Mouse (Mus musculus) midbrain, embryonic 12.5 days (tissue): ENCODE measurements at regions not wholly inside any gene's neighbourhood (a gene's known extent, or its start where the extent isn't known, plus 50 kb on each side); places are given as distances from the start of the nearest gene placed in this dataset.

Experiments used
- ATAC-seq: fragments of 200-750 bp; cut with Nextera tagmentation; 2 replicates; pipeline ENCODE4 v1.8.0; 2017; ENCODE audit warnings: low read depth, moderate TSS enrichment, moderate library complexity; ENCODE audit not compliant: low FRiP score
- H3K27ac ChIP-seq: fragments of 300-500 bp; sonication (generic); replicated peaks from 2 replicates; pipeline ENCODE4 v1.5.1; 2016; ENCODE audit warnings: mild to moderate bottlenecking
- H3K27me3 ChIP-seq: fragments of 300-500 bp; sonication (generic); 2 replicates; pipeline ENCODE4 v1.6.1; 2016; ENCODE audit warnings: mild to moderate bottlenecking
- H3K36me3 ChIP-seq: fragments of 300-500 bp; sonication (generic); 2 replicates; pipeline ENCODE4 v1.6.1; 2016
- H3K4me1 ChIP-seq: fragments of 300-500 bp; sonication (generic); 2 replicates; pipeline ENCODE4 v1.6.1; 2016
- H3K4me2 ChIP-seq: fragments of 300-500 bp; sonication (generic); replicated peaks from 2 replicates; pipeline ENCODE4 v1.6.1; 2016; ENCODE audit warnings: mild to moderate bottlenecking, moderate library complexity
- H3K4me3 ChIP-seq: fragments of 300-500 bp; sonication (generic); 2 replicates; pipeline ENCODE4 v1.5.1; 2016; ENCODE audit warnings: mild to moderate bottlenecking
- H3K9ac ChIP-seq: fragments of 300-500 bp; sonication (generic); replicated peaks from 2 replicates; pipeline ENCODE4 v1.6.1; 2016; ENCODE audit warnings: mild to moderate bottlenecking, moderate library complexity
- H3K9me3 ChIP-seq: fragments of 300-500 bp; sonication (generic); 2 replicates; pipeline ENCODE4 v1.6.1; 2016; ENCODE audit warnings: mild to moderate bottlenecking
- WGBS: fragments of 180-500 bp; shearing (Covaris S2); methylation state at CpG from one replicate; pipeline ENCODE4 v1.1.7; 2016; 5-methylcytosine and 5-hydroxymethylcytosine counted together

GRCm38 (mm10) chr2:170294657-170295056, 133.0 kb downstream of the Bcas1 start:
- no peaks in the 10 kb centered on the region for H3K4me1 ChIP-seq
- no peak for ATAC-seq
- 87% methylated on average over 12 of the region's 12 CpGs for WGBS
- no peak overlapping the region for H3K4me3 ChIP-seq
- H3K36me3 ChIP-seq: no peaks in the 10 kb centered on the region
- H3K27me3 ChIP-seq: peaks cover 7% of the 10 kb centered on the region; the same call in 1 of the 2 replicates
- no peak overlapping the region for H3K27ac ChIP-seq
- H3K4me2 ChIP-seq: no peak overlapping the region
- no peaks in the 10 kb centered on the region for H3K9me3 ChIP-seq
- no peak overlapping the region for H3K9ac ChIP-seq

- Histone ChIP-seq H3K27ac (no peak overlapping the region), H3K27me3 (peaks cover 7% of the 10 kb centered on the region; the same call in 1 of the 2 replicates), H3K36me3 (no peaks in the 10 kb centered on the region), H3K4me1 (peaks cover 19% of the 10 kb centered on the region), H3K4me3 (no peak overlapping the region), H3K4me2 (no peak overlapping the region), H3K9ac (no peak overlapping the region), H3K9me3 (no peaks in the 10 kb centered on the region)
- 41% methylated on average over 6 of the region's 6 CpGs for WGBS
- ATAC-seq: no peak
Measured at GRCm38 (mm10) chr2:170291841-170292655, 135.6 kb downstream of the Bcas1 start.

- 86% methylated on average over 9 of the region's 9 CpGs for WGBS
- Histone ChIP-seq H3K4me1 (peaks cover 24% of the 10 kb centered on the region), H3K9ac (no peak overlapping the region), H3K4me2 (no peak overlapping the region), H3K27ac (no peak overlapping the region), H3K9me3 (no peaks in the 10 kb centered on the region), H3K27me3 (peaks cover 7% of the 10 kb centered on the region; the same call in 1 of the 2 replicates), H3K4me3 (no peak overlapping the region), H3K36me3 (no peaks in the 10 kb centered on the region)
- no peak for ATAC-seq
Measured at GRCm38 (mm10) chr2:170289378-170289960, 138.2 kb downstream of the Bcas1 start.

DNA sequence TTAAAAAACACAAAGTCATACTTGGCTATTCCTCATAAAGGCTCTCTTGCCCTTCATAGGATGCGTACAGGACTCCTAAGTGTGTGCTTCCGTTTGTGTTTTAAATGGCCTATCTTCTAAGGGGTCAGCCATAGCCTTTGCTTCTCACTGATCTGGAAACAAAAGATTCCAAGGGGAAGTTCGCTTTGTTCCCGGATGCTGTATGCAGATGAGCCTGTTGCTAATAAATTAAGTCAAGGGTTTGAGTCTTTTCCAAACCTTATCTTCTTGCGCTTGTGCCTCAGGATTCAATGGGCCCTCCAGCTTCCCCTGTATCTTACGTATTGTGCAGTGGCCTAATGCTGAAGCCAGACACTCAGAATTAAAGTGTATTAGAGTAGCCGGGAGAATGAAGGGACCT, 138.9 kb downstream of the Bcas1 start:
- H3K36me3 ChIP-seq: no peaks in the 10 kb centered on the region
- peak overlapping the region; percentile 73 for H3K4me2 ChIP-seq
- peak overlapping the region; percentile 31; the same call in 1 of the 2 replicates for H3K9ac ChIP-seq
- no peak for ATAC-seq
- H3K4me1 ChIP-seq: peaks cover 24% of the 10 kb centered on the region
- no peaks in the 10 kb centered on the region for H3K9me3 ChIP-seq
- peak overlapping the region; percentile 36 for H3K27ac ChIP-seq
- no peak overlapping the region for H3K4me3 ChIP-seq
- peaks cover 7% of the 10 kb centered on the region; the same call in 1 of the 2 replicates for H3K27me3 ChIP-seq
- WGBS: 45% methylated on average over 7 of the region's 7 CpGs

GRCm38 (mm10) chr2:170288196-170288595, 139.4 kb downstream of the Bcas1 start:
- peaks cover 24% of the 10 kb centered on the region for H3K4me1 ChIP-seq

DNA sequence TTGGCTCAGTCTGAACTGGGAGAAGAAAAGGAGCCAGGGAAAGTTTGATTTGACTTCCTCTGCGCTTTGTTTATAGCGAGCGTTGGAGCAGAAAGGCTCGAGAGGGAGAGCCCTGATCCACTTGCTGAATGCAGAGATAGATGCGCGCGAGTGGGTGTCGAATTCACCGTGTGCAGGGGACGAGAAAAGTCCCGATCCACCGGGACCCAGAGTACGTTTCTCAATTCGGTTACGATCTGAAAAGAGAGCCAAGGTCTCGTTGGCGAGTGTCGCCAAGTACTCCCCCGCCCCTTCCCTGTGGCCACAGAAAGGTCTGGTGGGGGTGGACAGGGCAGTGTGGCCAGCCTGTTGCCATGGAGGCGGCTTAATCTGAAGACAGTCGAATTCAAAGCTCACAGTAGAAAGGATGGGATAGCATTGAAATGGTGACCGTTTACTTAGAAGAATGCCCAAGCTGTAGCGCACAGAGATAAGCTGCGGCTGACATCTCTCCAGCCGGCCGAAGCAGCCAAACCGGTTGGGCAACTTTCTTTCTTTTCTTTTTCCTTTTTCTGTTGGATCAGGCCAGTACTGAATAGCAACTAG, 139.5 kb upstream of the Zfp217 start:
- Histone ChIP-seq H3K36me3 (no peaks in the 10 kb centered on the region), H3K4me2 (peak overlapping the region; percentile 73), H3K9me3 (no peaks in the 10 kb centered on the region), H3K9ac (peak overlapping the region; percentile 50), H3K27ac (peak overlapping the region; percentile 82), H3K27me3 (peaks cover 4% of the 10 kb centered on the region; the same call in 1 of the 2 replicates), H3K4me3 (peak overlapping the region; percentile 37), H3K4me1 (peaks cover 27% of the 10 kb centered on the region)
- WGBS: under 1% methylated on average over 27 of the region's 27 CpGs
- ATAC-seq: peak; percentile 83

More at GRCm38 (mm10) chr2:170288196-170288595, 139.4 kb downstream of the Bcas1 start:
- Histone ChIP-seq H3K36me3 (no peaks in the 10 kb centered on the region), H3K27me3 (peaks cover 4% of the 10 kb centered on the region; the same call in 1 of the 2 replicates), H3K9me3 (no peaks in the 10 kb centered on the region), H3K4me3 (peak overlapping the region; percentile 22), H3K27ac (peak overlapping the region; percentile 36), H3K4me2 (peak overlapping the region; percentile 73), H3K9ac (peak overlapping the region; percentile 31)
- ATAC-seq: 0 out of 2 replicates have a peak, but pooled peaks have one; percentile 17
- 5% methylated on average over 11 of the region's 11 CpGs for WGBS

DNA sequence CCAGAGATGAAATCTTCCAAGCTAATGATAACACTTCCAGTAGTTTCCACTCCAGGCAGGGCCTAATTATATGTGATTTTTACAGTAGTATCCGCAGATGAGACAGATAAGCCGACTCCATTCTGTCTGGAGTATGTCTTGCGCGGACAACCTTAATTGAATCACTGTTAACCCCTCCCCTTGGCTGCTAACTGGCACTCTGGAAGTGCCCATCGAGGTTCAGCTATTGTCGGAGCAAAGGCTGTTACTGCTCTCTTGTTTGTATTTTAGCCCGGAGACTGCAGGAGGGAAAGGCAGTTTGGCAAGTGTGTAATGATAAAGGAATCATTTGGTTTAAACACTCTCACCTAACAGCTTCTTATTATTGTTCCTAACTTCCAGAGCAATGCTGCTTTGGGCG, 138.9 kb upstream of the Zfp217 start:
- ATAC-seq: no peak
- Histone ChIP-seq H3K9me3 (no peaks in the 10 kb centered on the region), H3K4me3 (no peak overlapping the region; the same call in 1 of the 2 replicates), H3K27me3 (peaks cover 4% of the 10 kb centered on the region; the same call in 1 of the 2 replicates), H3K27ac (peak overlapping the region; percentile 82), H3K4me2 (peak overlapping the region; percentile 73), H3K36me3 (no peaks in the 10 kb centered on the region), H3K4me1 (peaks cover 29% of the 10 kb centered on the region), H3K9ac (no peak overlapping the region)
- 3% methylated on average over 8 of the region's 8 CpGs for WGBS

DNA sequence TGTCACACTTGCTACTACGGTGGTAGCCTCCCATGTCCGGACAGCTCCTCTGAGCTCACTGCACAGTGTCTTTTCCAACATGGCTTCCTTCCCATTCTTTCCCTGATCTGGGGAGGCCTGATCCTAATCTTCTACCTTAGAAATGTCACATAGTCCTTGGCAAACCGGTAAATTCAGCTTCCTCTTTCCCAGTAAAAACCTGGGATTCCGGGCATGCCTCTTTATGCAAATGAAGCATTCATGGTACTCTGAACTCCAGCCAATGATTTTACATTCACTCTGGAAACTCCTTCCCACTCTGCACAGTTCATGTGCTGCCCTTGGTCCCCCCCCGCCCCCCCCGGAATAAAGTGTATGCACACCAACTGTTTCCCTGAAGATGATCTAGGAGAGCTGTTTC, 134.6 kb upstream of the Zfp217 start:
- no peak for ATAC-seq
- Histone ChIP-seq H3K4me3 (no peak overlapping the region), H3K4me1 (peaks cover 14% of the 10 kb centered on the region), H3K27ac (no peak overlapping the region), H3K9me3 (no peaks in the 10 kb centered on the region), H3K27me3 (no peaks in the 10 kb centered on the region), H3K4me2 (no peak overlapping the region), H3K9ac (no peak overlapping the region), H3K36me3 (no peaks in the 10 kb centered on the region)
- 65% methylated on average over 6 of the region's 6 CpGs for WGBS

DNA sequence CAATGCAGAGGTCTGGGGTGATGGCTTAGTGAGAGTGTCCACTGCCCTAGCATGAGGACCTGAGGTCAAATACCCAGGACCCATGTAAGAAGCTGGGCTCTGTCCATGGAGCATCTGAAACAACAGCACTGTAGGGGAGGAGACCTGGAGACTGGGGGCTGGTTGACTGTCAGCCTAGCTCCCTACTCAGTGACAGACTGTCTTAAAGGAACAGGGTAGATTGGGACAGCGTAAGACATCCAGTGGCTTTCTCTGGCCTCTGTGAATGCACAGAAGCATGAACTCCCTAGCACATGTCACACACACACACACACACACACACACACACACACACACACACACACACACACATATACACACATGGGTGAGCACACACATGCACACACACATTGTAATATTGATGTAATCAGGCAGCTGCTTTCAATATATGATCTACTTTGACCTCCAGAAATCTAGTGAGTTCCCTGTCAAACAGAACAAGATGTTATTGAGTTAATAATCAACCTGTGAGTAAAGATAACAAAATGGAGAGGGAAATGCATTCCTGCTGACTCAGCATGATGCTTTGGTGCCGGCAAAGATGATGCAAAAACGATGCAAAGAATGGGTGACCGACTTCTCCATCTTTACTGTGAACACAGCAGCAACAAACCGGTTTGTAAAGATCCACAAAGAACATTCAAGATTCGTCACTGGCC, 133.6 kb upstream of the Zfp217 start:
- H3K4me2 ChIP-seq: no peak overlapping the region
- no peaks in the 10 kb centered on the region for H3K9me3 ChIP-seq
- no peak overlapping the region for H3K27ac ChIP-seq
- H3K36me3 ChIP-seq: no peaks in the 10 kb centered on the region
- ATAC-seq: no peak
- H3K4me3 ChIP-seq: no peak overlapping the region
- 86% methylated on average over 6 of the region's 6 CpGs for WGBS
- H3K9ac ChIP-seq: no peak overlapping the region
- peaks cover 4% of the 10 kb centered on the region; the same call in 1 of the 2 replicates for H3K4me1 ChIP-seq
- H3K27me3 ChIP-seq: no peaks in the 10 kb centered on the region

DNA sequence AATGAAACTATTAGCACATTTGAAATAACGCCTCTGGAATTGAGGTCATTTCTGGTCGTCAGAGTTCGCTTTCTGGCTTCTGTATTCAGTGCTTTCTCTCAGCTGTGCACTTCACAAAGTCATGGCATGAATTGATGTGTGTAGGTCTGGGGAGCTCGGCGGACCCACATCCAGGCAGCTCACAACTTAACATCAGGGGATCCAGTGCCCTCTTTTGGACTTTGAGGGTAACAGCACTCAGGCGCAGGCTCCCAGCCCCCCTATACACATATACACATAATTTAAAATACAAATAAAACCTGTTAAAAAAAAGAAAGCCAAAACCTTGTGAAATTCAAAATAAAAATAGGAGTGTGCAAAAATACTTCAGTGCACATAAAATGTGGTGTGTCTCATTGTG, 132.8 kb upstream of the Zfp217 start:
- H3K4me1 ChIP-seq: peaks cover 4% of the 10 kb centered on the region; the same call in 1 of the 2 replicates
- H3K36me3 ChIP-seq: no peaks in the 10 kb centered on the region
- H3K27ac ChIP-seq: no peak overlapping the region
- no peaks in the 10 kb centered on the region for H3K27me3 ChIP-seq
- 72% methylated on average over 6 of the region's 6 CpGs for WGBS
- H3K9ac ChIP-seq: no peak overlapping the region
- no peak for ATAC-seq
- H3K4me2 ChIP-seq: no peak overlapping the region
- H3K4me3 ChIP-seq: no peak overlapping the region
- H3K9me3 ChIP-seq: no peaks in the 10 kb centered on the region

DNA sequence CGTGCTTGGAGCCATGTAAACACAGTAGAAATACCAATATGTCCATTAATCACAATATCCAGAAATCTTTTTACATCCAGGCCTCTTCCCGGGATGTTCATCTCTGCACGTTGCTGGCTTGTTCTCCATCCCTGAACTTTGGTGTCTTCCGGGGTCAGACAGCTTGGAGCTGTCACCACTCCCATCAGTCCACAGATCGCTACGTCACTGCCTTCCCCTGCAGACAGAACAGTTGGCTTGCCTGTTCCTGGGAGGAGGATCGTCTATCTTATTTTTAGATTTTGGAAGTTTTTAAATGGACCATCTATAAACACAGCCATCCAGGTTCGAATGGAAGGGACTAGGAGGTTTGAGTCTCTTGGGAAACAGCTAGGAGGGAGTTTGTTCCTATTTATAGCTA, 130.0 kb upstream of the Zfp217 start:
- Histone ChIP-seq H3K36me3 (no peaks in the 10 kb centered on the region), H3K9ac (no peak overlapping the region), H3K4me1 (peaks cover 4% of the 10 kb centered on the region; the same call in 1 of the 2 replicates), H3K9me3 (no peaks in the 10 kb centered on the region), H3K4me2 (no peak overlapping the region), H3K4me3 (no peak overlapping the region), H3K27me3 (no peaks in the 10 kb centered on the region), H3K27ac (no peak overlapping the region)
- WGBS: 85% methylated on average over 8 of the region's 8 CpGs
- no peak for ATAC-seq
